ENCODE assay signal across 18 mouse cellular contexts in genomic region chr2:169600163-169600562, GRCm38 (mm10). TPM values are rescaled to one million over a fixed set of nuclear protein-coding genes. Genes with fewer than 3 reads are reported as not detected.
DNase-seq lines count a peak whose midpoint lies in the region; ATAC-seq lines count a peak whose summit lies in the region.
"Had no signal": no experiment of that assay in that cellular context is flagged by ENCODE, and none has a peak within 500 bp of the region (broad histone marks: within the 10 kb centered on the region; RNA-seq: fewer than 3 reads in every experiment).

No protein-coding gene starts in this region.

- H3K4me3 ChIP-seq in lung, embryonic 15.5 days, result no peak overlapping the region

- H3K9me3 ChIP-seq in lung, embryonic 15.5 days, result no peaks in the 10 kb centered on the region

- no peak overlapping the region for H3K9ac ChIP-seq in lung, embryonic 15.5 days

- no peaks in the 10 kb centered on the region for H3K27me3 ChIP-seq in lung, embryonic 15.5 days

- WGBS in lung, embryonic 15.5 days, result 31% methylated on average over 6 of the region's 6 CpGs

- H3K36me3 ChIP-seq in lung, embryonic 15.5 days, result no peaks in the 10 kb centered on the region

- H3K27ac ChIP-seq in lung, embryonic 15.5 days, result no peak overlapping the region

- H3K4me1 ChIP-seq in lung, embryonic 15.5 days, result peaks cover 14% of the 10 kb centered on the region

- peak; percentile 43; the same call in 1 of the 2 replicates for ATAC-seq in lung, embryonic 15.5 days (ENCODE audit: borderline replicate concordance, extremely low read depth, low FRiP score, low TSS enrichment)
- no peak for ATAC-seq in granulocyte monocyte progenitor cell, adult 5-6 weeks (replicated peaks; ENCODE audit: poor library complexity, severe bottlenecking)

- no peak overlapping the region for H3K4me2 ChIP-seq in lung, embryonic 15.5 days

- no peak for DNase-seq in lung, postnatal 25 days (ENCODE audit: low spot score)
- DNase-seq in frontal cortex, adult 2 months (ENCODE audit: extremely low spot score in 1 of 2, low spot score in 1 of 2), result peak; percentile 68 to 86
- peak; percentile 84 for DNase-seq in layer of hippocampus, adult 9-11 months
- peak; percentile 68 to 84 for DNase-seq in right cerebral cortex, postnatal 10 days (ENCODE audit: low spot score in 2 of 2)
- no peak for DNase-seq in cerebellum, adult 9-11 months
- DNase-seq in B cell, adult 2 months, result no peak
- DNase-seq: adrenal gland, postnatal 14 days; cerebellum, adult 2 months; gastrocnemius, postnatal 14 days; kidney, adult 11 months; lung, postnatal 10 days had no signal

RNA-seq across cellular contexts. Expression of gene Gm11011, which starts 12.6 kb away (rescaled TPM):
- not detected in 2 replicates for polyA plus RNA-seq in lung, embryonic 15.5 days (2015; fragmentation: Nextera tagmentation; extraction: Ambion mirVana)
- polyA plus RNA-seq in frontal cortex, adult 2 months (2012; rRNA removed), result not detected in 2 replicates
- not detected in 2 replicates for total RNA-seq in granulocyte monocyte progenitor cell, adult 5-6 weeks (2014; fragmentation: Nextera tagmentation)
- total RNA-seq in granulocyte monocyte progenitor cell, adult 5-6 weeks (2017), result not detected in 2 replicates
- total RNA-seq: adrenal gland, postnatal 14 days; gastrocnemius, postnatal 14 days had no signal
- polyA plus RNA-seq: cerebellum, adult 2 months; embryonic facial prominence, embryonic 14.5 days; heart, embryonic 16.5 days; limb, embryonic 11.5 days; stomach, embryonic 14.5 days; urinary bladder, adult 2 months had no signal

RNA-seq across cellular contexts. Expression of gene Tshz2, which starts 32.6 kb away (rescaled TPM):
- 5.9 and 7.5 TPM in 2 replicates for polyA plus RNA-seq in lung, embryonic 15.5 days (2015; fragmentation: Nextera tagmentation; extraction: Ambion mirVana)
- 20.3 and 21.5 TPM in 2 replicates for polyA plus RNA-seq in frontal cortex, adult 2 months (2012; rRNA removed)
- not detected in 2 replicates for total RNA-seq in granulocyte monocyte progenitor cell, adult 5-6 weeks (2014; fragmentation: Nextera tagmentation)
- total RNA-seq in granulocyte monocyte progenitor cell, adult 5-6 weeks (2017), result not detected in 2 replicates

Comparison
In these comparisons a context has a peak if more than half of its experiments do, and no peak if none do; other contexts are left out.
1. DNase-seq: peak in frontal cortex, adult 2 months (2 of 2), layer of hippocampus, adult 9-11 months (single experiment) and right cerebral cortex, postnatal 10 days (2 of 2); none in lung, postnatal 25 days (single experiment), cerebellum, adult 9-11 months (single experiment) and B cell, adult 2 months (0 of 2).